Mouse (Mus musculus) embryonic fibroblast, embryonic 13.5 days (primary cell): Measurements from ENCODE around the gene Dusp15.

ENCODE experiments used
- CTCF ChIP-seq: IDR thresholded peaks from 2 replicates; pipeline ENCODE4 v1.5.1; 2011; ENCODE audit warnings: mild to moderate bottlenecking, control low read depth, low read length, moderate library complexity, borderline replicate concordance; ENCODE audit not compliant: insufficient read depth
- POLR2A ChIP-seq: IDR thresholded peaks from 2 replicates; pipeline ENCODE4 v1.6.1; 2011; ENCODE audit warnings: low read depth, mild to moderate bottlenecking, control low read depth, low read length, moderate library complexity

GRCm38 (mm10) chr2:152948438-152949020 is 3.0 kb downstream of the Dusp15 start:
- TF ChIP-seq POLR2A (no peak), CTCF (no peak)
